Mouse (Mus musculus): ENCODE measurements around the gene Adam15.

GRCm38 (mm10) chr3:89298908-89299307 lies 50.9 kb downstream of the Adam15 start:
- TF ChIP-seq POLR2A (IDR thresholded peaks at IDR 0.05; ENCODE audit: borderline replicate concordance, control insufficient read depth, low read depth, low read length) (no peak), CTCF (IDR thresholded peaks at IDR 0.05; ENCODE audit: control insufficient read depth, insufficient read depth, low read length) (no peak)

All from bone marrow, adult 2 months (tissue).